Mouse (Mus musculus) midbrain, embryonic 14.5 days (tissue): ENCODE measurements around the gene Csnk1d. TPM values are rescaled to one million over a fixed set of nuclear protein-coding genes. Genes with fewer than 3 reads are reported as not detected.

Experiments used
- ATAC-seq: fragments of 200-750 bp; cut with Nextera tagmentation; 2 replicates; pipeline ENCODE4 v1.8.0; 2017; ENCODE audit warnings: moderate number of reproducible peaks, moderate library complexity; ENCODE audit not compliant: low FRiP score, low TSS enrichment
- DNase-seq: peaks from one replicate; pipeline ENCODE4 v3.0.0-alpha.2; 2015
- H3K27ac ChIP-seq: fragments of 300-500 bp; sonication (generic); replicated peaks from 2 replicates; pipeline ENCODE4 v1.5.1; 2014; ENCODE audit warnings: mild to moderate bottlenecking, low read depth, low read length, moderate library complexity
- H3K27me3 ChIP-seq: fragments of 300-500 bp; sonication (generic); 2 replicates; pipeline ENCODE4 v1.6.1; 2014; ENCODE audit warnings: low read length, control low read depth, mixed read lengths; ENCODE audit not compliant: control insufficient read depth, insufficient read depth
- H3K36me3 ChIP-seq: fragments of 300-500 bp; sonication (generic); 2 replicates; pipeline ENCODE4 v1.6.1; 2014; ENCODE audit warnings: low read length, control low read depth; ENCODE audit not compliant: control insufficient read depth, insufficient read depth
- H3K4me1 ChIP-seq: fragments of 300-500 bp; sonication (generic); 2 replicates; pipeline ENCODE4 v1.6.1; 2014; ENCODE audit warnings: mild to moderate bottlenecking, antibody characterized with exemption, low read length, control low read depth; ENCODE audit not compliant: control insufficient read depth, insufficient read depth
- H3K4me2 ChIP-seq: fragments of 300-500 bp; sonication (generic); 2 replicates; pipeline ENCODE4 v1.6.1; 2014; ENCODE audit warnings: mild to moderate bottlenecking, low read length, moderate library complexity
- H3K4me3 ChIP-seq: fragments of 300-500 bp; sonication (generic); replicated peaks from 2 replicates; pipeline ENCODE4 v1.5.1; 2014; ENCODE audit warnings: low read depth, low read length
- H3K9ac ChIP-seq: fragments of 300-500 bp; sonication (generic); replicated peaks from 2 replicates; pipeline ENCODE4 v1.6.1; 2014; ENCODE audit warnings: mild to moderate bottlenecking, low read length, moderate library complexity
- H3K9me3 ChIP-seq: fragments of 300-500 bp; sonication (generic); 2 replicates; pipeline ENCODE4 v1.6.1; 2016; ENCODE audit warnings: low read length, control low read depth, mixed read lengths; ENCODE audit not compliant: control insufficient read depth
- WGBS: fragments of 180-500 bp; shearing (Covaris S2); extraction: QIAGEN DNeasy Blood & Tissue Kit; methylation state at CpG from one replicate; pipeline ENCODE4 v1.1.7; 2014; 5-methylcytosine and 5-hydroxymethylcytosine counted together
- polyA plus RNA-seq: library from polyadenylated mRNA; unstranded; fragments of >200 nt; fragmentation: Nextera tagmentation; extraction: Ambion mirVana; gene quantifications from 2 replicates; pipeline ENCODE4 v1.2.1, GENCODE M21; 2014

Csnk1d gene
- polyA plus RNA-seq, 1 experiment from 2014 or later, result 85.8 TPM

- 92% methylated on average over 4 of the region's 4 CpGs for WGBS
Observed at GRCm38 (mm10) chr11:120928468-120928867, 62.7 kb downstream of the Csnk1d start.

GRCm38 (mm10) chr11:120922528-120922927 is 68.6 kb downstream of the Csnk1d start:
- Histone ChIP-seq H3K27ac (no peak overlapping the region), H3K4me2 (no peak overlapping the region), H3K9ac (no peak overlapping the region), H3K4me1 (no peaks in the 10 kb centered on the region), H3K4me3 (no peak overlapping the region), H3K36me3 (peaks cover 26% of the 10 kb centered on the region), H3K27me3 (no peaks in the 10 kb centered on the region), H3K9me3 (no peaks in the 10 kb centered on the region)
- WGBS, result 97% methylated on average over 3 of the region's 3 CpGs
- DNase-seq (no peak), ATAC-seq (no peak)

More at GRCm38 (mm10) chr11:120928468-120928867, 62.7 kb downstream of the Csnk1d start:
- Histone ChIP-seq H3K27me3 (no peaks in the 10 kb centered on the region), H3K36me3 (0 out of 2 replicates have a peak, but pooled peaks cover 2% of the 10 kb centered on the region), H3K4me2 (no peak overlapping the region), H3K4me3 (no peak overlapping the region), H3K4me1 (no peaks in the 10 kb centered on the region), H3K27ac (no peak overlapping the region), H3K9ac (no peak overlapping the region), H3K9me3 (no peaks in the 10 kb centered on the region)
- DNase-seq (no peak), ATAC-seq (no peak)

GRCm38 (mm10) chr11:120917756-120918155 is 73.4 kb downstream of the Csnk1d start:
- Histone ChIP-seq H3K36me3 (peaks cover 34% of the 10 kb centered on the region), H3K4me1 (no peaks in the 10 kb centered on the region), H3K9ac (no peak overlapping the region), H3K27ac (no peak overlapping the region), H3K4me3 (no peak overlapping the region), H3K27me3 (no peaks in the 10 kb centered on the region), H3K9me3 (no peaks in the 10 kb centered on the region), H3K4me2 (no peak overlapping the region)
- ATAC-seq (no peak), DNase-seq (no peak)
- WGBS, result 95% methylated on average over 5 of the region's 5 CpGs

- Histone ChIP-seq H3K4me3 (no peak overlapping the region), H3K4me2 (no peak overlapping the region), H3K9me3 (no peaks in the 10 kb centered on the region), H3K27ac (no peak overlapping the region), H3K27me3 (no peaks in the 10 kb centered on the region), H3K36me3 (peaks cover 34% of the 10 kb centered on the region), H3K4me1 (no peaks in the 10 kb centered on the region), H3K9ac (no peak overlapping the region)
- WGBS, result 88% methylated on average over 3 of the region's 3 CpGs
- no peak for ATAC-seq
- no peak for DNase-seq
Observed at GRCm38 (mm10) chr11:120916477-120916876, 74.7 kb downstream of the Csnk1d start.

- Histone ChIP-seq H3K4me1 (no peaks in the 10 kb centered on the region), H3K36me3 (peaks cover 19% of the 10 kb centered on the region), H3K4me2 (no peak overlapping the region), H3K9ac (no peak overlapping the region), H3K27me3 (no peaks in the 10 kb centered on the region), H3K4me3 (no peak overlapping the region), H3K27ac (no peak overlapping the region), H3K9me3 (no peaks in the 10 kb centered on the region)
- 95% methylated on average over 4 of the region's 4 CpGs for WGBS
- no peak for ATAC-seq
- DNase-seq, result no peak
Observed at GRCm38 (mm10) chr11:120913796-120914195, 77.3 kb downstream of the Csnk1d start.

Other genes starting within 250 kb of the Csnk1d start
- 2.0 and 2.2 TPM in 2 replicates for gene Hmga1b, start 228.5 kb downstream of the Csnk1d start, polyA plus RNA-seq
- 83.9 and 102 TPM in 2 replicates for gene Rfng, start 207.1 kb downstream of the Csnk1d start, polyA plus RNA-seq
- gene Gps1, start 207.1 kb downstream of the Csnk1d start, polyA plus RNA-seq, result 303 and 316 TPM in 2 replicates
- gene Dus1l, start 194.9 kb downstream of the Csnk1d start, polyA plus RNA-seq, result 39.4 and 48.0 TPM in 2 replicates
- gene Fasn, start 166.8 kb downstream of the Csnk1d start, polyA plus RNA-seq, result 120 and 124 TPM in 2 replicates
- 5.5 and 7.0 TPM in 2 replicates for gene Ccdc57, start 58.5 kb downstream of the Csnk1d start, polyA plus RNA-seq
- gene Slc16a3, start 42.9 kb downstream of the Csnk1d start, polyA plus RNA-seq, result 3.4 and 4.8 TPM in 2 replicates
- gene Cd7, start 48.1 kb upstream of the Csnk1d start, polyA plus RNA-seq, result not detected in 2 replicates
- not detected in 2 replicates for gene Sectm1b, start 72.2 kb upstream of the Csnk1d start, polyA plus RNA-seq
- gene Sectm1a, start 89.9 kb upstream of the Csnk1d start, polyA plus RNA-seq, result not detected in 2 replicates
- gene Tex19.2, start 127.3 kb upstream of the Csnk1d start, polyA plus RNA-seq, result not detected in 2 replicates
- not detected in 2 replicates for gene Tex19.1, start 154.8 kb upstream of the Csnk1d start, polyA plus RNA-seq
- gene Uts2r, start 168.9 kb upstream of the Csnk1d start, polyA plus RNA-seq, result 0.45 and 0.88 TPM in 2 replicates
- 24.5 and 31.5 TPM in 2 replicates for gene Hexdc, start 213.1 kb upstream of the Csnk1d start, polyA plus RNA-seq
- 24.7 and 27.1 TPM in 2 replicates for gene Ogfod3, start 213.4 kb upstream of the Csnk1d start, polyA plus RNA-seq
- 37.3 and 46.1 TPM in 2 replicates for gene Cybc1, start 238.0 kb upstream of the Csnk1d start, polyA plus RNA-seq
- 65.7 and 103 TPM in 2 replicates for gene Narf, start 245.9 kb upstream of the Csnk1d start, polyA plus RNA-seq